Mouse (Mus musculus) stomach, embryonic 15.5 days (tissue): ENCODE data around the gene Slc13a3. TPM values are rescaled to one million over a fixed set of nuclear protein-coding genes. Genes with fewer than 3 reads are reported as not detected.
A peak's percentile ranks its signal among the peaks of the same experiment; 100 is the strongest.

Experiments used
- ATAC-seq: fragments of 200-750 bp; cut with Nextera tagmentation; 2 replicates; pipeline ENCODE4 v1.8.0; 2017; ENCODE audit warnings: low read depth, moderate number of reproducible peaks, moderate TSS enrichment; ENCODE audit not compliant: insufficient read depth, low FRiP score
- H3K27ac ChIP-seq: fragments of 300-500 bp; sonication (generic); 2 replicates; pipeline ENCODE4 v1.5.1; 2015; ENCODE audit warnings: mild to moderate bottlenecking, inconsistent platforms
- H3K27me3 ChIP-seq: fragments of 300-500 bp; sonication (generic); replicated peaks from 2 replicates; pipeline ENCODE4 v1.6.1; 2015; ENCODE audit warnings: inconsistent platforms
- H3K36me3 ChIP-seq: fragments of 300-500 bp; sonication (generic); 2 replicates; pipeline ENCODE4 v1.6.1; 2015; ENCODE audit warnings: inconsistent platforms
- H3K4me1 ChIP-seq: fragments of 300-500 bp; sonication (generic); 2 replicates; pipeline ENCODE4 v1.6.1; 2015; ENCODE audit warnings: inconsistent platforms
- H3K4me2 ChIP-seq: fragments of 300-500 bp; sonication (generic); 2 replicates; pipeline ENCODE4 v1.6.1; 2015; ENCODE audit warnings: mild to moderate bottlenecking, inconsistent platforms
- H3K4me3 ChIP-seq: fragments of 300-500 bp; sonication (generic); replicated peaks from 2 replicates; pipeline ENCODE4 v1.5.1; 2015; ENCODE audit warnings: inconsistent platforms
- H3K9ac ChIP-seq: fragments of 300-500 bp; sonication (generic); 2 replicates; pipeline ENCODE4 v1.6.1; 2015; ENCODE audit warnings: inconsistent platforms
- H3K9me3 ChIP-seq: fragments of 300-500 bp; sonication (generic); 2 replicates; pipeline ENCODE4 v1.6.1; 2016; ENCODE audit warnings: inconsistent platforms
- WGBS: fragments of 180-500 bp; shearing (Covaris S2); methylation state at CpG from one replicate; pipeline ENCODE4 v1.1.7; 2015; 5-methylcytosine and 5-hydroxymethylcytosine counted together
- polyA plus RNA-seq: library from polyadenylated mRNA; unstranded; fragments of >200 nt; fragmentation: Nextera tagmentation; extraction: Ambion mirVana; gene quantifications from 2 replicates; pipeline ENCODE4 v1.2.1, GENCODE M21; 2015

Gene Slc13a3
- polyA plus RNA-seq, 1 experiment from 2014 or later = 0.89 TPM

DNA sequence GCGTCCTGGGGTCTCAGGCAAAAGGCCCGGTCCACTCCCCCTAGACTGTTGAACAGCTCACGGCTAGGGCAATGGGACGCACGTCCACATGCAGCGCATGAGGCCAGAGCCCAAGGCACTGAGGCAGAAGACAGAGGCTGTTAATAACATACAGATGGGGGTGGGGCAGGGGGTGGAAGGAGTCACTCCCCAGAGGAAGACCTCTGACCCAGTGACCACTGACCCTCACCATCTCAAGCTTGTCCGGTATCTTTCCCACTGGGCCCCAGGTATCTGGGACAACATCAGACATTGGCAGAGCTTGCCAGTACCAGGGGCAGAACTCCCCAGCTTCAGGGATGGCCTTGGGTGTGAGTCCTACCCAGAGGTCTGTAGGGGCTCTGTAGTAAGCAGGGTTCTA lies 34.1 kb downstream of the Slc13a3 start:
- H3K27ac ChIP-seq = no peak overlapping the region
- H3K9me3 ChIP-seq = no peaks in the 10 kb centered on the region
- ATAC-seq = no peak
- no peak overlapping the region for H3K4me2 ChIP-seq
- H3K4me1 ChIP-seq = no peaks in the 10 kb centered on the region
- H3K9ac ChIP-seq = no peak overlapping the region
- no peaks in the 10 kb centered on the region for H3K36me3 ChIP-seq
- H3K27me3 ChIP-seq = no peaks in the 10 kb centered on the region
- WGBS = 77% methylated on average over 7 of the region's 7 CpGs
- H3K4me3 ChIP-seq = no peak overlapping the region

DNA sequence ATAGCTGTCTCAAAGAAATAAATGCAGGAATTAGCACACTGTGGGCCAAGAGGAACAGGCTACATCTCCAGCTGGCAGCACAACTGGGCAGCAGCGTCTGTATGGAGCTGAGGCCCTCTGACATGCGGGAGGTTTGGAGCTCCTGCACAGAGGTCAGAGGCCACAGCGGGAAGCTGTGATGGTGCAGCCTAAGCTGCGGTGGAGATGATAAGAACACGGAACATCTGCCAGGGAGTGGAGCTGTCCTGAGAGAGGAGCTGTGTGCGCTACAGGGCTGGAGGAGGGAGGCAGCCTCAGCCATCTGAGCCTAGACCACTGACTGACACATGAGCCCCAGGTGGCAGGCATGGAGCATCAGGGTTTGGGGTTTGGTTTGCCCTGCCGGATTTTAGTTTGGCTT lies 44.3 kb downstream of the Slc13a3 start:
- H3K9ac ChIP-seq = no peak overlapping the region
- no peak for ATAC-seq
- WGBS = 29% methylated on average over 7 of the region's 7 CpGs
- H3K36me3 ChIP-seq = no peaks in the 10 kb centered on the region
- H3K4me3 ChIP-seq = no peak overlapping the region
- no peak overlapping the region for H3K27ac ChIP-seq
- H3K4me1 ChIP-seq = no peaks in the 10 kb centered on the region
- H3K9me3 ChIP-seq = no peaks in the 10 kb centered on the region
- H3K27me3 ChIP-seq = no peaks in the 10 kb centered on the region
- no peak overlapping the region for H3K4me2 ChIP-seq

DNA sequence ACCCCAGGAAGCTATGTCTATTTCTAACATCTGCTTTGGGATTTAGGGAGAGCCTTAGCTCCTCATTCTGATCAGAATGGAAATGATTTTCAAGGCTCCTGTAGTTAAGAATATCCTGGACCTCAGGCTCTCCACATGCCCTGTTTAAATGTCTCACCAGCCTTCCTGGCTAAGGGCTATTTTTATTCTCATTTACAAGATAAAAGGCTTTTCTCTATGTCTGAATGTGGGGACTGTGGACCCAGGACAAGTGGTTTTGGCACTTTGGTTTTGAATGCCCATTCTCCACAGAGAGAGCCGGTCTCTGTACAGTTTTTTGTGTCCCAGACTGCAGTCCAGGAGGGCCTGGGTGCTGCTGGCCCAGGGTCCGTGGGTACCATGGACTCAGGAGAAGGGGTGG lies 52.8 kb downstream of the Slc13a3 start:
- no peaks in the 10 kb centered on the region for H3K4me1 ChIP-seq
- no peak for ATAC-seq
- H3K4me2 ChIP-seq = no peak overlapping the region
- H3K27me3 ChIP-seq = no peaks in the 10 kb centered on the region
- 73% methylated on average over 2 of the region's 2 CpGs for WGBS
- no peak overlapping the region for H3K9ac ChIP-seq
- H3K36me3 ChIP-seq = no peaks in the 10 kb centered on the region
- no peak overlapping the region for H3K4me3 ChIP-seq
- H3K27ac ChIP-seq = no peak overlapping the region
- H3K9me3 ChIP-seq = no peaks in the 10 kb centered on the region

DNA sequence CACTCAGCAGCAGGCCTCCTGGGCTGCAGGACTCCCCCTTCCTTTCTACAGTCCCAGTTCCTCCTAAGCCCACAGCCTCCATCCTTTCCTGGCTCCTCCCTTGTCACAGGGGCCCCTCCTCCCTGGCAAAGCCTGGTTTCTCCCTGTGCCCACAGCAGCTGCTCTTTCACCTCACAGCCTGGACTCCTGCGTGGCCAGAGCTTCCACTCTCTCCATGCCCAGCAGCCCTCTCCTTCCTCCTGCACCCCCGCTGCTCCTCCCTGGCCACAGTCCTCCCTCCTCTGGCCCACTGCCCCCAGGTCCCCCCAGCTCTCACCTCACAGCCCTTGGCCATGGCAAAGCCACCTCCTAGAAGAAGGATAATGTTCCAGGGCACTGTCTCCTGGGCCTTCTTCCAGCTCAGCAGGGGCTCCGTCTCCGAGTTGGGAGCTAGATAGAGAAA lies 53.3 kb downstream of the Slc13a3 start:
- no peak for ATAC-seq
- Histone ChIP-seq H3K4me1 (no peaks in the 10 kb centered on the region), H3K9ac (no peak overlapping the region), H3K36me3 (no peaks in the 10 kb centered on the region), H3K27ac (no peak overlapping the region), H3K4me3 (no peak overlapping the region), H3K9me3 (no peaks in the 10 kb centered on the region), H3K27me3 (no peaks in the 10 kb centered on the region), H3K4me2 (no peak overlapping the region)
- 78% methylated on average over 4 of the region's 4 CpGs for WGBS

DNA sequence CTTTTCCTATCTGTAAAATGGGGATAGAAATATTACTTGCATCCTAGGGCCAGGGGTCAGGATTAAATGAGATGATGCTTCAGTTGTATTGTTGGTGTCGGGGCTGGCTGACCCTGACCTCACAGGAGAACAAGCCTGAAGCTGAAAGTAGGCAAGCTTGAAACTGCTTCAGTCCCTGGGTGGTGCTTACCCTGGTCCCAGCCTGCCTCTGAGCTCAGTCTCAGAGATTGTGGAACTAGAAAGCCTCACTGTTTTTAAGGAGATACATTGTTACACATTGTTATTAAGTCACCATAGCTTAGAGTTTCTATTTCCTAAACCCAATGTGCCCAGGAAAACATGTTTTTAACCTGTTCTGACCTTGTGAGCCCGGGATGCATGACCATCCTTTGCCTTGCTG lies 54.5 kb downstream of the Slc13a3 start:
- Histone ChIP-seq H3K4me1 (no peaks in the 10 kb centered on the region), H3K36me3 (no peaks in the 10 kb centered on the region), H3K9ac (no peak overlapping the region), H3K4me3 (no peak overlapping the region), H3K27ac (no peak overlapping the region), H3K9me3 (no peaks in the 10 kb centered on the region), H3K27me3 (no peaks in the 10 kb centered on the region), H3K4me2 (no peak overlapping the region)
- WGBS = 83% methylated on average over 2 of the region's 2 CpGs
- ATAC-seq = no peak

DNA sequence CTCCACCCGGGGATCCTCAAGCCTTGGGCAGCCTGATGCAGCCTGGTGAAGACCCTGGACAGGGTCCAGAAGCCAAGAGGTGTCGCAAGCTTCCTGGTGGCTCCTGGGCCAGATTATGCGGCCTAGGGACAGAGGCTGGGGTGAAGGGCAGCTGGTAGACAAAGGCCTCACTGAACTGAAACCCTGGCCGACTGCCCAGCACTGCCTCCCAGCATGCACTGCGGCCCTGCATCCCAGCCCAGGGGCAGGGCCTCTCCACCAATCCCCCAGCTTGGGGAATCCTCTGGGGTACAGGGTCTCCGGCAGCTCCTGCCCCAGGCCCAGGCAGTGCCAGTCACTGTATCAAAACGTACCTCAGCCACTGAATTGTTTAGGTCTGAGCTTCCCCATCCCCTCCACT lies 55.7 kb downstream of the Slc13a3 start:
- no peaks in the 10 kb centered on the region for H3K36me3 ChIP-seq
- H3K27ac ChIP-seq = no peak overlapping the region
- ATAC-seq = peak; percentile 56; the same call in 1 of the 2 replicates
- H3K27me3 ChIP-seq = no peaks in the 10 kb centered on the region
- H3K4me1 ChIP-seq = no peaks in the 10 kb centered on the region
- H3K9me3 ChIP-seq = no peaks in the 10 kb centered on the region
- WGBS = 71% methylated on average over 7 of the region's 7 CpGs
- no peak overlapping the region for H3K4me2 ChIP-seq
- H3K4me3 ChIP-seq = no peak overlapping the region
- H3K9ac ChIP-seq = no peak overlapping the region

DNA sequence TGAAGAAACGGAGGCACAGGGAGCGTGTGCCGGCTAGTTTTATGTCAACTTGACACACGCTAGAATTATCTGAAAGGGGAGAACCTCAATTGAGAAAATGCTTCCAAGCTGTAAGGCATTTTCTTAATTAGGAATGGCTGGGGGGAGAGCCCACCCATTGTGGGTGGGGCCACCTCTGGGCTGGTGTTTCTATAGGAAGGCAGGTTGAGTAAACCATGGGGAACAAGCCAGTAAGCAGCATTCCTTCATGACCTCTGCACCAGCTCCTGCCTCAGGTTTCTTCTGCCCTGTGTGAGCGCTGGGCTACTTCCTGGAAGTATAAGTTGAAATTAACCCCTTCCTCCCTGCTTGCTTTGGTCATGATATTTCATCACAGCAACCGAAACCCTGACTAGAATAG lies 57.2 kb downstream of the Slc13a3 start:
- Histone ChIP-seq H3K9ac (no peak overlapping the region), H3K4me2 (no peak overlapping the region), H3K4me3 (no peak overlapping the region), H3K4me1 (no peaks in the 10 kb centered on the region), H3K36me3 (no peaks in the 10 kb centered on the region), H3K9me3 (no peaks in the 10 kb centered on the region), H3K27ac (no peak overlapping the region), H3K27me3 (no peaks in the 10 kb centered on the region)
- ATAC-seq = no peak
- WGBS = 56% methylated on average over 6 of the region's 6 CpGs

DNA sequence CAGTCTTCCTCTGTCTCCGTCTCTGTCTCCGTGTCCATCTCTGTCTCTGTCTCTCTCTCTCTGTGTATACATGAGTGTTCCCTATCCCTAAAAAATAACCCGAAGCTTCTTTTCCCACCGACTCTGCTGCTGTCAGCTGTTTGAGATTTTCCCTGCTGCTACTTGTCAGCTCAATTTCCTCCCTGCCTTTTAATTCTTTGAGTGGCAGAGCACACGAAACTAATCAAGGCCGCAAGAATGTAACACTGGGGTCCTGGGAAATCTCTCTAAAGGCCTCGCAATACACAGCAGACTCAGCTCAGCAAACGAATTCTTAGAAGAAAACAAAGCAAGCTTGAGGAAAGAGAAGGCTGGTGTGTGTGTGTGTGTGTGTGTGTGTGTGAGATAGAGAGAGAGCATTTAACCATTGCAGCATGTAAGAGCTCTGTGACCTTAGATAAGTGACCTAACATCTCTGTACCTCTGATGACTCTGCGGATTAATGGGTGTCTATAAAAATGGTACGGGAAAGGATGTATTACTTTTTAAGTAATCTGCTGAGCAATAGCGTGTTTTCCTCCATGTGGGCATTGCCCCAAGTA lies 57.8 kb downstream of the Slc13a3 start:
- H3K4me2 ChIP-seq = no peak overlapping the region

DNA sequence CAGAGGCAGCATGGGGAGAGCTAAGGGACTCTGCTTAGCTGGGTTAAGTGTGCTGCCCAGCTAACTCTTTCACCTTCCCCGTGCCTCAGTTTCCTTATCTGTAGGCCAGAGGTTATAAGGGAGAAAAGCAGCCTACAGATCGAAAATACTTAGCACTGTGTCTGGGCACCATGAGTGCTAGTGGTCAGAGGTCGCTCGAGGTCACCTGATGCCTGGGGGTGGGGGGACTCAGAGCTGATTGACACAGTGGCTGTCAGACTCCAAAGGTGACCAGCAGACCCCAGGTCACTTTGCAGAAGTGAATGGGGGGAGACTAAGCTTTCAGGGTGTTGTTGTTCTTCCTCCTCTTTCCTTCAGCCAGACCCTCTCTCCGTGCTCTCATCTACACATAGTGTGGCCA lies 58.7 kb downstream of the Slc13a3 start:
- Histone ChIP-seq H3K9me3 (no peaks in the 10 kb centered on the region), H3K4me3 (no peak overlapping the region), H3K36me3 (no peaks in the 10 kb centered on the region), H3K9ac (no peak overlapping the region), H3K4me1 (no peaks in the 10 kb centered on the region), H3K4me2 (no peak overlapping the region), H3K27ac (no peak overlapping the region), H3K27me3 (no peaks in the 10 kb centered on the region)
- 68% methylated on average over 5 of the region's 5 CpGs for WGBS
- no peak for ATAC-seq

More for the DNA sequence above, 57.8 kb downstream of the Slc13a3 start:
- ATAC-seq = no peak
- Histone ChIP-seq H3K27ac (no peak overlapping the region), H3K9ac (no peak overlapping the region), H3K27me3 (no peaks in the 10 kb centered on the region), H3K36me3 (no peaks in the 10 kb centered on the region), H3K4me1 (no peaks in the 10 kb centered on the region), H3K4me3 (no peak overlapping the region), H3K9me3 (no peaks in the 10 kb centered on the region)
- 42% methylated on average over 11 of the region's 11 CpGs for WGBS

DNA sequence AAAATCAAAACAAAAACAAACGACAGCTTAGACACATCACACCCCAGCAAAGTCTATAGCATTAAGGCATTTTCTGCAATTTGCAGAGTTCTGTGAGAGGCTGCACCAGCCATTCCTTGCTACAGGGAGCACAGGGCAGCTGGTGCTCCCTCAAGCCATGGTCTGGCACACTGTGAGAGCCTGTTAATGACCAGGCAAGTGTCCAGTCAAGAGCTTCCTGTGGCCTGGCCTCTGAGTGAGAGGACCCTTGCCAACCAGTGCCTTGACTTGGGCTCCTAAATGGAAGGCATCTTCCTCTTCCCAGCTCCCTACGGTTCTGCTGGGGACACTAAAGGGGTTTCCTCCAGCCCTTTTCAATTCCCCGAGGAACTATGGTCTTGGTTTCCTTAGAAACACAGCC lies 59.1 kb downstream of the Slc13a3 start:
- no peaks in the 10 kb centered on the region for H3K27me3 ChIP-seq
- no peak for ATAC-seq
- H3K4me3 ChIP-seq = no peak overlapping the region
- H3K4me1 ChIP-seq = no peaks in the 10 kb centered on the region
- 63% methylated on average over 3 of the region's 3 CpGs for WGBS
- H3K9me3 ChIP-seq = no peaks in the 10 kb centered on the region
- H3K36me3 ChIP-seq = no peaks in the 10 kb centered on the region
- no peak overlapping the region for H3K27ac ChIP-seq
- no peak overlapping the region for H3K9ac ChIP-seq
- H3K4me2 ChIP-seq = no peak overlapping the region

DNA sequence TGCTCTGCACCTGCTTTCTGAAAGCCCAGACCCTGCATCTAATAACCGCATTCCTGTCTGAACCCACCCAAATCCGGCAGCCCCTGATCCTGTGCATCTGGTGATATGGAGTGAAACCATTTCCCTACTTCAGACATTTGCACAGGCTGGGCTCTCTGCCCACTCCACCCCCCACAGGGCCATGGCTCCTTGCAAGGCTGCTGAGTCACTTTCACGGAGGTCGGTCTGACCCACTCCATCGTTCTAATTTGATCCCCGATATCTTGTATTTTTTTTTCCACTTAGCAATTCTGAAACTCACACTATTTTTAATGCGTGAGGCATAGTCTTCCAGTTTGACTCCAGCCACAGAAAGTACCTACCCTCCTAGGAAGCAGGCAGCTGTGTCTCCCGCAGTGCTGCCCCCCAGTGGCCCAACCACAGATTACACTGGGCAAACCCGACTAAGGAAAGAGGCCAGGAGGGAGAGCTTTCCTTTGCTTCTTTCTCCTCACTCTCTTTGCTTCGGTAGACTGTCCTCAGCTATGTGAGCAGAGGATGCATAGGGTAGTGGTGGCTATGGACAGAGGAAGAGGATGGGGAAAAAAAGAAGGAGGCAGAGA lies 65.2 kb downstream of the Slc13a3 start:
- peaks cover 6% of the 10 kb centered on the region; the same call in 1 of the 2 replicates for H3K4me1 ChIP-seq
- no peaks in the 10 kb centered on the region for H3K27me3 ChIP-seq
- no peak overlapping the region for H3K4me2 ChIP-seq
- H3K27ac ChIP-seq = no peak overlapping the region
- no peak overlapping the region for H3K9ac ChIP-seq
- WGBS = 39% methylated on average over 10 of the region's 10 CpGs
- no peak overlapping the region for H3K4me3 ChIP-seq
- no peak for ATAC-seq
- no peaks in the 10 kb centered on the region for H3K9me3 ChIP-seq
- no peaks in the 10 kb centered on the region for H3K36me3 ChIP-seq

DNA sequence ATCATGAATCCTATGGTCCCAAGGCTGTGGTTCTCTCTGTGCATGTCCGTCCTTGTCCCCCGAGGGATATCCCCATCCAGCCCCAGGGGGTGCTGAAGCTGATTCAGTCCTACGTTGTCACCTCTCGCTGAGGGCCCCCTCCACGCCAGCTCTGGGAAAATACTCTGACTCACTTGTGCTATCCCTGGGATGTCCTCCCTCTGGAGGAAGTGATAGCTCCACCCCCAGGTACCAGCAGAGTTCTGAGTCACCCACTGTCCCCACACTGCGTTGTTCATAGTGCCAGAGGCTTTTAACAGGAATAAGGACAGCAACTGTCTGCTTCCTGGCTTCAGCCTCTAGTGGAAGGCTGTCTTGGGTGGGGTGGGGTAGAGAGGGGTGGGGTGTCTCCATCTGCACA lies 67.7 kb downstream of the Slc13a3 start:
- 38% methylated on average over 6 of the region's 6 CpGs for WGBS
- Histone ChIP-seq H3K4me2 (no peak overlapping the region), H3K27ac (peak overlapping the region; percentile 31; the same call in 1 of the 2 replicates), H3K9me3 (no peaks in the 10 kb centered on the region), H3K4me1 (peaks cover 13% of the 10 kb centered on the region; the same call in 1 of the 2 replicates), H3K9ac (no peak overlapping the region), H3K27me3 (no peaks in the 10 kb centered on the region), H3K36me3 (no peaks in the 10 kb centered on the region), H3K4me3 (no peak overlapping the region)
- ATAC-seq = peak; percentile 48; the same call in 1 of the 2 replicates
